Mouse (Mus musculus): ENCODE measurements around the gene Cep57l1. TPM values are rescaled to one million over a fixed set of nuclear protein-coding genes. Genes with fewer than 3 reads are reported as not detected.

The Cep57l1 gene
- total and polyA plus RNA-seq, 3 experiments = 16.7 to 19.2 TPM; not detected in 1

- TF ChIP-seq NELFE (IDR thresholded peaks at IDR 0.05; ENCODE audit: low read depth, low read length) (peak; percentile 82), TBP (IDR thresholded peaks at IDR 0.05; ENCODE audit: low read depth, low read length) (peak; percentile 75), HCFC1 (IDR thresholded peaks at IDR 0.05; ENCODE audit: low read depth, low read length) (peak; percentile 100)
Measured at GRCm38 (mm10) chr10:41809080-41809770, 446 bp downstream of the Cep57l1 start (continued).

- Histone ChIP-seq H3K79me2 (ENCODE audit: control insufficient read depth, insufficient read depth, low read length, poor library complexity) (peaks cover 6% of the 10 kb centered on the region), H3K27ac (ENCODE audit: control insufficient read depth, low read depth, low read length) (no peak overlapping the region), H3K9me3 (replicated peaks; ENCODE audit: insufficient read depth, low read length) (no peaks in the 10 kb centered on the region), H3K36me3 (ENCODE audit: control insufficient read depth in 1 of 2, insufficient read depth in 2 of 2, low read length in 2 of 2) (peaks cover 0 to 4% of the 10 kb centered on the region in 2 experiments; a peak in 3 of 4 replicates), H3K9ac (ENCODE audit: control insufficient read depth, low read depth, low read length, poor library complexity, severe bottlenecking) (no peak overlapping the region), H3K4me1 (ENCODE audit: control insufficient read depth in 1 of 2, insufficient read depth in 2 of 2, low read length in 2 of 2) (no peaks in the 10 kb centered on the region; a peak in 1 of 4 replicates), H3K27me3 (ENCODE audit: control insufficient read depth in 1 of 2, insufficient read depth in 2 of 2, low read length in 2 of 2) (no peaks in the 10 kb centered on the region), H3K4me3 (ENCODE audit: control insufficient read depth in 1 of 2, insufficient read depth in 1 of 2, low read depth in 2 of 2, low read length in 2 of 2) (no peak overlapping the region)
- no peak for DNase-seq (ENCODE audit: low read depth, low spot score)
- TF ChIP-seq USF2 (IDR thresholded peaks at IDR 0.05; ENCODE audit: borderline replicate concordance in 1 of 2, insufficient read depth in 1 of 2, low read depth in 1 of 2, low read length in 2 of 2) = no peak
- no peak for TF ChIP-seq SMC3 (IDR thresholded peaks at IDR 0.05; ENCODE audit: low read depth, low read length)
Measured at GRCm38 (mm10) chr10:41805729-41806355, 3.8 kb downstream of the Cep57l1 start.

- Histone ChIP-seq H3K9ac (ENCODE audit: control insufficient read depth, low read depth, low read length, poor library complexity, severe bottlenecking) (no peak overlapping the region), H3K4me3 (ENCODE audit: control insufficient read depth in 1 of 2, insufficient read depth in 1 of 2, low read depth in 2 of 2, low read length in 2 of 2) (no peak overlapping the region), H3K9me3 (replicated peaks; ENCODE audit: insufficient read depth, low read length) (no peaks in the 10 kb centered on the region), H3K79me2 (ENCODE audit: control insufficient read depth, insufficient read depth, low read length, poor library complexity) (peaks cover 3% of the 10 kb centered on the region), H3K36me3 (ENCODE audit: control insufficient read depth in 1 of 2, insufficient read depth in 2 of 2, low read length in 2 of 2) (peaks cover 0 to 4% of the 10 kb centered on the region in 2 experiments), H3K27ac (ENCODE audit: control insufficient read depth, low read depth, low read length) (no peak overlapping the region), H3K4me1 (ENCODE audit: control insufficient read depth in 1 of 2, insufficient read depth in 2 of 2, low read length in 2 of 2) (no peaks in the 10 kb centered on the region; a peak in 1 of 4 replicates), H3K27me3 (ENCODE audit: control insufficient read depth in 1 of 2, insufficient read depth in 2 of 2, low read length in 2 of 2) (no peaks in the 10 kb centered on the region)
- no peak for DNase-seq (ENCODE audit: low read depth, low spot score)
- TF ChIP-seq ZMIZ1 (IDR thresholded peaks at IDR 0.05; ENCODE audit: low read depth, low read length) (no peak), RCOR1 (IDR thresholded peaks at IDR 0.05; ENCODE audit: low read depth, low read length) (no peak), POLR2AphosphoS2 (IDR thresholded peaks at IDR 0.05; ENCODE audit: low read length) (no peak), NRF1 (IDR thresholded peaks at IDR 0.05; ENCODE audit: insufficient read depth, low read depth, low read length, poor library complexity, severe bottlenecking) (no peak), MYB (IDR thresholded peaks at IDR 0.05; ENCODE audit: low read depth, low read length) (no peak), MAFK (IDR thresholded peaks at IDR 0.05; ENCODE audit: borderline replicate concordance, low read depth, low read length) (no peak), MEF2A (IDR thresholded peaks at IDR 0.05; ENCODE audit: extremely low read depth, insufficient replicate concordance, low read depth, low read length, poor library complexity, severe bottlenecking) (no peak), ZC3H11A (IDR thresholded peaks at IDR 0.05; ENCODE audit: low read depth, low read length) (no peak), BHLHE40 (IDR thresholded peaks at IDR 0.05; ENCODE audit: borderline replicate concordance, low read depth, low read length) (no peak)
Measured at GRCm38 (mm10) chr10:41804711-41805110, 5.0 kb downstream of the Cep57l1 start.
